Mouse (Mus musculus): ENCODE data around the gene Tsc2.

- TF ChIP-seq POLR2A (IDR thresholded peaks at IDR 0.05; ENCODE audit: insufficient read length, low read depth), result no peak
- no peak for TF ChIP-seq E2F4 (IDR thresholded peaks at IDR 0.05; ENCODE audit: insufficient read depth)
- TF ChIP-seq POLR2AphosphoS2 (IDR thresholded peaks at IDR 0.05; ENCODE audit: insufficient read length, low read depth), result no peak
- no peak for TF ChIP-seq TCF12 (IDR thresholded peaks at IDR 0.05; ENCODE audit: insufficient read depth, poor library complexity, severe bottlenecking)
- TF ChIP-seq CEBPB (IDR thresholded peaks at IDR 0.05; ENCODE audit: insufficient read depth, poor library complexity, severe bottlenecking), result no peak
- TF ChIP-seq MYOG (IDR thresholded peaks at IDR 0.05; ENCODE audit: control insufficient read depth in 1 of 3, insufficient read depth in 1 of 3, insufficient read length in 2 of 3, low read depth in 2 of 3), result no peak
- no peak for TF ChIP-seq USF1 (IDR thresholded peaks at IDR 0.05; ENCODE audit: low read depth)
- TF ChIP-seq TCF3 (IDR thresholded peaks at IDR 0.05; ENCODE audit: insufficient read length, low read depth), result no peak
- no peak for TF ChIP-seq MAX (IDR thresholded peaks at IDR 0.05; ENCODE audit: low read depth)
- TF ChIP-seq SRF (IDR thresholded peaks at IDR 0.05; ENCODE audit: control insufficient read depth, insufficient read length, low read depth), result no peak
- TF ChIP-seq MYOD1 (IDR thresholded peaks at IDR 0.05; ENCODE audit: control insufficient read depth in 1 of 3, insufficient read length in 2 of 3, low read depth in 2 of 3), result no peak
- no peak for TF ChIP-seq REST (IDR thresholded peaks at IDR 0.05; ENCODE audit: insufficient read depth, insufficient read length)
These were observed 45.2 kb upstream of the Tsc2 start for GRCm38 (mm10) chr17:24677500-24678080.
